Mouse (Mus musculus) left cerebral cortex, adult 9 months (tissue): Measurements from ENCODE around the gene Hoxa13.

Experiments used
- DNase-seq, 2 experiments: peaks; one replicate each; pipeline ENCODE4 v3.0.0; 2022; ENCODE audit warnings: low spot score in 2 of 2

Hoxa13 gene

DNA sequence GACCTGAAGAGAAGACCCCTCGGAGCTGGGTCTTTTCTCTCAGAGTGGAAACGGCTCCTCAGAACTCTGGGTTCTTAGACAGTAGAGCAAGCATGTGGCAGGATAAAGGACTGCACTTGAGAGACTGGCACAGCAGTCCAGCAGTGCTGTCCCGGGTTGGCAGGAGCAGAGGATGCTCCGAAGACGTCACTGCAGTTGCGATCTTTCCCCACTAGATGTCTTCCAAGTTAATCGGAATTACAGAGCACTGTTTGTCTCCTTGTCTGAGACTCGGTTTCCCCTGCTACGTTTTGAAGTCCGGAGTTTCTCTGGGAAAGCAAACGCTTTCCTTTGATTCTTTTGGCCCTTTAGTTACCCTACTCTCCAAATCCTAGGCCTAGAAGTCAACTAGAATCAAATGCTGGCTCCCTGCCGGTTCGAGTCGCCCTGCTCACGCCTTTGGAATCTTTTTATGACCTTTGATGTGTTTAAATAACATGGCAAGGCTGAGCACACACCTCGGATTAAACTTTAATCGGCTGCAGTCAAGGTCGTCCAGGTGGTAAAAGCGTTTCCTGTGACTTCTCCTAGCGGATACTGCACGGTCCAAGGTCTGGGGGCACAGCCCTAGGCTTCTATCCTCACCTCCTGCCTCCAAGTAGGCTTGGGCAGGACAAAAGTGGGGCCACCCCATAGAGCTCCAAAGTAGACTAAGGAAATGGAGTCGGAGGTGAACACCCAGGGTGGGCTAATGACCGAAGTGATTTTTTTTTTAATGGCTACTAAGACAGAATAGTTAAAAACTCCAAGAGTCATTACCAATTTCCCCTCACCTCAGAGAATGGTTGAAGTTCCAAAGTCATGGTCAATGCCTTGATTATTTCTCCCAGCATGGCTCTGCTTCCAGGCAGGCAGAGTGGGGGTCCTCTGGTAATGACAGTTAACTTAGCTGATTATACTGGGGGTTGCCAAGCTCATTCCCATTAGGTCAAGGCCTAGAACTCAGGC lies 10.1 kb upstream of the Hoxa13 start:
- peak in 1 of 2 experiments; percentile 70 for DNase-seq

DNA sequence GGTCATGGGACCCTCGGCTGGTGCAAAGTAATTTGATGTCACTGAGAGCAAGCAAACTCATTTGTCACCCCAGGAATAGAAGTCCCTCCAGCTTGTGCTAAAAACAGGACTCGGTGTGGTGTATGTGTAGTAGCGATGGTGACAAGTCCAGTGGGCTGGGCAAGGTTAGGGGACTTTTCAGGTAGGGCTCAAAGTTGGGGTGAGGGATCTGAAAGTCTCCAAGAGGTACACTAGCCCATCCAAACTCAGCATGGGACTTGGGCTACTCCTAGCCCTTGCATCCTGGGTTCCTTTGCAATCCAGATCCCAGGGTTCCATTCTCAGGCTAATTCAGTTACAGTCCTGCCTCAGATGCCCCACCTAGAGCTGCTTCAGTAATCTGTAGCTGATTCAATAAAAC lies 8.1 kb upstream of the Hoxa13 start:
- no peak for DNase-seq

- no peak for DNase-seq
These were observed 7.7 kb upstream of the Hoxa13 start for GRCm38 (mm10) chr6:52268341-52268740.

GRCm38 (mm10) chr6:52267691-52268090 lies 7.0 kb upstream of the Hoxa13 start:
- DNase-seq, result no peak

- no peak for DNase-seq
These were observed 6.5 kb upstream of the Hoxa13 start for GRCm38 (mm10) chr6:52267221-52267620.

GRCm38 (mm10) chr6:52266666-52266985 lies 5.9 kb upstream of the Hoxa13 start:
- no peak for DNase-seq

DNA sequence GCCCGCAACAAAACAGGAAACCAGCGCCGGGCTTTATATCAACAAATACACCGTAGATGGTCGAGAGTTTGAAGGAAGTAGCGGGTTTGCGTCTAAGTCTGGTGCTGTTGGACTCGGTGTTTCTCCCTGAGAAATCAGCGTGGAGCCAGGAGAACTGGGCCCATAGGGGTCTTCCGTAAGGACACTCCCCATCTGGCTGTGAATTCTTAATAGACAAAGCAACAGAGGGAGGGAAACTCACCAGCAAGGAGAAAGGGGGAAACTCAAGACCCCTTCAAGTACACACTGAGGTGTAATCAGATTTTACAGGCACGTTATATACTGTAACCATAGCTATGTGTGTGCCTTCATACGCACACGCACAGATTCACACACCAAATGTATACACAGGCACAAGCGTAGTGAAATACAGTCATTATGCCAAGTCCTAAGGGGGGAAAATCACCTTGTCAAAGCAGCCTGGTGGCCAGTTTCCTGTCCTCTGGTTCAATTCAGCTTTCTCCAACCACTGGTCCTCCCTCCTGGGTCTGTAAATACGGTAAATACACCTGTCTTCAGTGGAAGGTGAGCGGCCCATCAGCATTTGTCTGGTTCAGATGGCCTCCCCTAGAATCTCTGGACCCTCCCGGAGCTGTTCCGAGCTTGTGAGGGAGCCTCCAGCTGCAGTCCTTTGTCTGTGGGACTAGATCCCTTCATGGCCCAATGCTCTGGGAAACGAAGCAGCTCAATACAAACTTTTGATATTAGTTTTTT lies 5.4 kb upstream of the Hoxa13 start:
- DNase-seq, result no peak

DNA sequence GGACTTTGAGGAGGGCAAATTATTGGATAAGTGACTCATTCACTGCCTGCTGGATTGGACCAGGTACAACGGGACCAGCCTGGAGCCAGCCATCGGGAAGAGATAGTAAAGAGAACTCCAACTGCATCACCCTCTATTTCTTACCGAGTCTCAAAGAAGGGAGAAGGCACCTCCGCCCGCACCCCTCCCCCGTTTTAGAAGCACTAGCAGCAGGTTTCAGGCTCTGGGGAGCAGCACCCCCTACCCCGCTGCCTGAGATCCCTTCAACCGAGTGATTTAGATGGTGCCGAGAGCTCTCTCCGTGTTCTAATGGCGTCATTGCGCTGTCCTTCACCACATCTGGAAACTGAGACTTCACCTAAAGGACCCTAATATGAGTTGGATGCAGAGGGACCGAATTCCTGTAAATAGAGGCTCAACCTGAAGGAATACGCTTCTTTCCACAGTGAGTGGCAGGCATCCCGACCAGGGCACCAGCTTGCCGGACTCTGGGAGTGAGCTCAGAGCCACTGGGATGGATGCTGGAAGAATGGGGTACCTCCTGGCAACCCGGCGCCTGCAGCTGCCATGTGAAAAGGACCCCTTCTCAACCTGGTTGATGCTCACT lies 4.7 kb upstream of the Hoxa13 start:
- no peak for DNase-seq

- DNase-seq, result no peak
These were observed 3.6 kb upstream of the Hoxa13 start for GRCm38 (mm10) chr6:52264106-52264790.

DNA sequence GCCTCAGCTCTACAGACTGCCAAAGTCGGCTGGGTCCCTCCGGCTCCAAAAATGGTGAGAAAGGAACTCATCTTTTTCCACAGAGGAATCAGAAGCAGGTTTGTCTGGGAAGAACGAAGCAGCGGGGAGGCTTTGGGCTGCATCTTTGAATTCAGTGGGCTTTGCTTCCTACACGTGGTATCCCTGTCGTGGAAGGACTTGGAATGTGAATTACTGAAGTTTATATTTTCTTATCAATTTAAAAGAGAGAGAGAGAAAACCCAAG lies 2.6 kb upstream of the Hoxa13 start:
- DNase-seq, result no peak

DNA sequence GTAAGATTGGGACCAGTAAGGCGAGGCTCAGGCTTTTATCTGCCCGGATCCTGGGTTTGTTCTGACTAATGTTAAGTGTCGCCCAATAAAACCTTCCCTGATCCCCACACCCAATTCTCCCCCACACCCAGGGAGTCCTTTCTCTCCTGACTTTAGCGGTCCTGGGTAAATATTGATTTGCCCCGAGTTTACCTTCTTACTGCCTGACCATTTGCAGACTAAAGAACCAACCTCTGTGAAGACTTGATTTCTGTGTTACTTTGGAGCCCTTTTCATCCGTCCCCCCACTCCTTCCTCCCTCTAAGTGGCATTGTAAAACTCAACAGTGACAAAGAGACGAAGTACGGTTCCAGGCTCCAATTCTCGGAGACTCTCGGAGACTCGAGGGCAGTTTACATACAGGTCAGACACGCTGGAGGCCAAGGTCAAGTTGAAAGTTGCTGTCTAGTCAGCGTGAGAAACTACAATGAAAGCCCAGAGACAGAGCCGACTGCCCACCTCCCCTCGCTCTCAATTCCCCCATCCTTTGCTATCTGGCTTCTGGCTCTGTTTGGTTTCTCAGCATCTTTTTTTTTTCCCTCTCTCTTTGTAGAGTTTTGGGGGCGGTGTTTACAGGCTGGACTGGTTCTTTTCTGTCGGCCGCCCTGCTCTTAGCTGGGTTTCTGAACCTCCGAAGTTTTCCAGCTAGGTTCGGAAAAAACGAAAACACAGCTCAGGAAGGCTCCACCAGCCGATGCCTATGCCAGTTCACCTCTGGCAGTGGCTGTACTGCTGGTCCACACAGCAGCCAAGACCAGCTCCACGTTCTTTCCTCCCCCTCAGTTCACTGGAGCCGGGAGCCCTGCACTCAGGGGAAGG lies 2.0 kb upstream of the Hoxa13 start:
- DNase-seq, result no peak

DNA sequence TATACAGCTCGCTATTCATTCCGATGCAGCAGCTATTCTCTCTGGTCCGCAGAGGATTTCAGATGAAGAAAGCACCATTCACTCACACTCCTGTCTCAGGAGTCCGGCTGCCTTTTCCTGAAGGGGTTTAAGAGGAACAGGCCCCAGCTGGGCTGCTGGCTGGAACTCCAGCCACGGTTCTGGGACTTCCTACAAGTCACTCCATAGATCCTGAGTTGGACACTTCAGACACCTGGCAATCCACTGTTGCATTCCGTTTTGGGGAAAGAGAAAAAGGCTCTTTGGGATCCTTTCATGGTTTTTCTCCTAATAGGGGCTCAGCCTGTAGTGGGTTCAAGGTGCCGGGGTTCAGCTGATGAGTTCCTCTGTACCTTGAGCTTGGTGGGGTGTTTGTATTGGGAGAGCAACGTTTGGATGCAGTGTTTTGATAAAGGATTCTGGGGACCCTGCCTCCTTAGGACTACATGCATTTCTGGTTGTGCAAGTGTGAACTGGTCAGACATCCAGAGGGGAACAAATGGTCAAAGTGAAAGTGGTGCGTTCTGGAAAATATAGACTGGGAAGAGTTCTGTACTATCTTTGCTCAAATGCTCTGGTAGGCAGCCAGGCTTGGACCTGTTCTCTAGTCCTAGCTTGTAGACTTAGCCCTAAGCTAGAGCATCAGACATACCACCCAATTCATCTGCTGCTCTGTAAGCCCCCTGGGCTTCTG lies 1.2 kb upstream of the Hoxa13 start:
- DNase-seq, result no peak

GRCm38 (mm10) chr6:52259811-52260261 lies 844 bp downstream of the Hoxa13 start:
- DNase-seq, result no peak

DNA sequence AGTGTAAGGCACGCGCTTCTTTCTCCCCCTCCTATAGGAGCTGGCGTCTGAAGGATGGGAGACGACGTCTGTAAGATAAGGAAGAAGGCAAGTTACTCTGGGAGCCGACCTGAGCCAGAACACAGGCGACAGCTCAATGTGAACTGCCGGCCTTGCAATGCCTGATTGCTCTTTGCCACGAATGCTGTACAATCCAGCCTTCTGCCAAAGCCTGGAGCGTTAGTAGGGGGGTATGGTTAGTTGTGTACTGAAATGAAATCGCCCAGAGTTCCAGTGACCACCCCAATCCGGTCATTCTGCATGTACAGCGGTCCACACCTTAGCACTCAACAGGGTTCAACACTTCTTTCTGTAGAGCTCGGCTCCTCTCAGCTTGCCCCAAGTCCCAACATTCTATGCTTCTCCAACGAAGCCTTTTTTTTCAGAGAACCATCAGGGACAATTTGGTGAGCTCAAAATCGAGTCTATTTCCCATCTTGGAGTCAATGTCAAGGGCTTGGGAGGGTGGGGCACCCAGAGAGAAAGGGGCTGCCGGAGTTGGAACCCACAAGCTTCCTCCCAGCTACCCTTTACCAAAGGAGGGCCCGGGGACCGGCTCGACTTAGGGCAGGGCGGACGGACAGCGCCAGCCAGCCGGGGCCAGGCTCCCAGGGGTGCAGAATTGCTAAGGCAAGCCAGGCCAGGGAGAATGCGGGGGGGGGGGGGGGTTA lies 1.4 kb downstream of the Hoxa13 start:
- DNase-seq, result no peak

- DNase-seq, result peak in 1 of 2 experiments; percentile 69
These were observed 3.7 kb downstream of the Hoxa13 start for GRCm38 (mm10) chr6:52256956-52257355.

DNA sequence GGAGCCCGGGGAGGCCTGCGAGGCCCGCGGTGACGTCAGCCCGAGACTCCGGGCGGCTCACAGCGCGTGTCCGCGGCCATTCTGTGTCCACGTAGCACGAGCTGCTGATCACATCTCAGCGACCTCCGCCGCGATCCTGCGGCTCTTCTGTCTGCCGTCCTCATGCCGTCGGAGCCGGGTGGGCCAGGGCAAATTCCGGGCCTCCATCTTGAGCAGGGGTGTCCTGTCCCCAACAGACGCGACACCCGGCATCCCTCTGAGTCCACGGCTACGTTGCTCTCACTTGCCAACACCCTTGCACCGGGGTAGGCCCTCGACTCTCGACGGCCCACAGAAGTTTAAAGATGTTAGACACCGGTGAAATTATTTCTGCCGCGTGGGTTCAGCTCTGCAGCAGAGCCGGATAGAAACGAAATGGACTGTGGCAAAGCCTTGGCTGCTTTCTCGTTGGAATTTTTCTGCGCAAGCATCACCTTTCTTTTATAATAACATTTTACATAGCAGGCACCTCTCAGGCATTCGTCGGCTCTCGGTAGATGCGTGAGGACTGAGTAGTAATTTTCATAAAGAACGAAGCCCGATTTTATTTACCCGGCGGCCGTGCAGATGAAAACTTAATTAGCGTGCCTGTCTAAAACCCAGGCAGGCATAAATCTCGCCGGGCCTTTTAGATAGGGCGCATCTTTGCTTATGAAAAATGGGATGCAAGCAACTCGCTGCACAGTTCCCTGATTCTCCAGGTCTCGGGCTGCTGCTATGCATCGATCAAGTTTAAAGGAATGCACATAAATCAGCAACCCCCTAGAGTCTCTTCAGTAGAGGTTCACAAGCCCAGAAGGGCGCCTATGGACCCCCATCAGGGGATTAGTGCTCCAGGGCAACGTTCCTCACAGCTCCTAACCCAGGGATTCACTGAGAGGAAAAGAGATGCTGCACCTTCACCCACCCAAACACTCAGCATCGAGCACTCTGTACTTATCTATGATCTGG lies 6.9 kb downstream of the Hoxa13 start:
- DNase-seq, result no peak

DNA sequence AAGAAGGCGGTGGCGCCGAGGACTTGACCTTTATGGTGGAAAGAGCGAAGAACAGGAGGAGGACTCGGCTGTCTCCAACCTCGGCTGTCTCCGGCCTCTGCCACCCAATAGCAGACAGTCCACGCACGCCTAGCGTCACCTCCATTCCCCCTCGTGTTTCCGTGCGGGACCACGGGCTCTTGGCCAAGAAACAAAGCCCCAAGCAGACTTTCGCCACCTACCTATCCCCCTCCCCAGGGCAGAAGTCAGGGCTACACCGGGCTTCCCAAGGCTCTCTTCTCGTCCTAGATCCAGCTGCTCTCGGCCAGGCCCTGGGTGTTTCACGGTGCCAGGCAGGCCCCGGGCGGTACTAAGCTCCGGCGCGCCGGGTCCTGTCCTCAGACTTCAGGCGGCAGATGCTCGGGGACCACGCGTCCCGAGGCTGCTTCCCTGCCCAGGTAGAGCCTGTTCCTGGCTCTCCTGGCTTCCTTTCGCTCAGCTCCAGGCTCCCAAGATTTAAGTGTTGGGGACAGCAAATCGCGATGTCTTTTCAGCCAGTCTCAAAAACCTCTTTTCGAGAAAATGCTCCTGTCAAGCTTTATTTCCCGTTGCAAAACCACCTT lies 7.8 kb downstream of the Hoxa13 start:
- no peak for DNase-seq
